Mouse (Mus musculus): ENCODE results near the gene Shbg.
A peak's percentile ranks its signal among the peaks of the same experiment; 100 is the strongest.

Gene Shbg

GRCm38 (mm10) chr11:69617805-69618204 lies at the start of gene Shbg:
Shbg (minus strand) TSS chr11:69617905.
- no peak for DNase-seq (ENCODE audit: low spot score)

- DNase-seq (ENCODE audit: low spot score) = no peak
Observed at GRCm38 (mm10) chr11:69666665-69667005, 48.9 kb upstream of the Shbg start.

GRCm38 (mm10) chr11:69665961-69666664 lies 48.4 kb upstream of the Shbg start, which contains the start of gene Cd68:
Cd68 (minus strand) TSS chr11:69666153.
- peak; percentile 54 for DNase-seq (ENCODE audit: low spot score)

- DNase-seq (ENCODE audit: low spot score) = no peak
Observed at GRCm38 (mm10) chr11:69665457-69665960, 47.8 kb upstream of the Shbg start.

- DNase-seq (ENCODE audit: low spot score) = no peak
Observed at GRCm38 (mm10) chr11:69664841-69665240, 47.1 kb upstream of the Shbg start.

GRCm38 (mm10) chr11:69663795-69664194 lies 46.1 kb upstream of the Shbg start:
- peak; percentile 90 for DNase-seq (ENCODE audit: low spot score)

- DNase-seq (ENCODE audit: low spot score) = peak; percentile 56
Observed at GRCm38 (mm10) chr11:69662967-69663671, 45.4 kb upstream of the Shbg start.

GRCm38 (mm10) chr11:69662213-69662966 lies 44.7 kb upstream of the Shbg start, which contains the start of gene Mpdu1:
Mpdu1 (minus strand) TSS chr11:69662642.
- DNase-seq (ENCODE audit: low spot score) = peak; percentile 96

- DNase-seq (ENCODE audit: low spot score) = peak; percentile 96
Observed at GRCm38 (mm10) chr11:69661221-69661881, 43.6 kb upstream of the Shbg start.

GRCm38 (mm10) chr11:69657462-69657881 lies 39.8 kb upstream of the Shbg start:
- DNase-seq (ENCODE audit: low spot score) = no peak

GRCm38 (mm10) chr11:69656617-69657461 lies 39.1 kb upstream of the Shbg start:
- peak; percentile 55 for DNase-seq (ENCODE audit: low spot score)

- no peak for DNase-seq (ENCODE audit: low spot score)
Observed at GRCm38 (mm10) chr11:69656065-69656455, 38.4 kb upstream of the Shbg start.

- no peak for DNase-seq (ENCODE audit: low spot score)
Observed at GRCm38 (mm10) chr11:69655264-69656064, 37.8 kb upstream of the Shbg start, which contains the start of gene Sox15. Sox15 (plus strand) TSS chr11:69655314.

- DNase-seq (ENCODE audit: low spot score) = no peak
Observed at GRCm38 (mm10) chr11:69654760-69655159, 37.1 kb upstream of the Shbg start.

- no peak for DNase-seq (ENCODE audit: low spot score)
Observed at GRCm38 (mm10) chr11:69653399-69653798, 35.7 kb upstream of the Shbg start.

GRCm38 (mm10) chr11:69645860-69646259 lies 28.2 kb upstream of the Shbg start:
- no peak for DNase-seq (ENCODE audit: low spot score)

- no peak for DNase-seq (ENCODE audit: low spot score)
Observed at GRCm38 (mm10) chr11:69635471-69635870, 17.8 kb upstream of the Shbg start.

- DNase-seq (ENCODE audit: low spot score) = peak; percentile 42
Observed at GRCm38 (mm10) chr11:69633128-69633866, 15.6 kb upstream of the Shbg start.

All from adipocyte (in vitro differentiated cells).